In the genomic region with DNA sequence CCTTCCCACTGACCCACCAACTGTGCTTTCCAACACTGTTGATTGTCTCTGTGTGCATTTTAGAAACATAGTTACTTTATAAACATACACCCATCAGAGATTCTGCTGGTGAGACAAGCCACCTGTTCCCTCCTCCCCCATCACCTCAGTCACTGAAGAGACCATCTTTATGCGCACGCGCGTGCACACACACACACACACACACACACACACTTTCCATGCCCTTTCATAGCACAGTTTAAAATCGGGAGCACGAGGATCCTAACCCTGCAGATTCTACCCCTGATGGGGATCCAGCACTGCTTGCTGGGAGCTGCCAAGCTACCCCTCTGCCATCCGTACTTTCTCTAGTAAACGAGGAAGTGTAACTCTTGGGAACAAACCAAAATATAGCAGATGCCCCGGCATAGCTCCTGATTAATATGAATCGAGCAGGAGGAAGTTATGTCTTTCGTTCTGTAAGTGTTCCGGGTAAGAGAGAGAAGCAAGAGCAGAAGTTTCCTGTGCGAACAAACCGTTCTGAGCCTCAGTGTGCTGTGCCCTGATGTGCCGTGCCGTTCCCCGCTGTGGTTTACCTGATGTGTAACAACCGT, we compare ENCODE assay signal across 10 mouse cellular contexts.
DNase-seq lines count a peak whose midpoint lies in the region; ATAC-seq lines count a peak whose summit lies in the region.
"Had no signal": no experiment of that assay in that cellular context is flagged by ENCODE, and none has a peak within 500 bp of the region (broad histone marks: within the 10 kb centered on the region; RNA-seq: fewer than 3 reads in every experiment).

No protein-coding gene starts in this region.

- DNase-seq in embryonic facial prominence, embryonic 10.5 days (ENCODE audit: low spot score) = no peak
- DNase-seq in CD4-positive helper T cell, adult 2 months (ENCODE audit: low read depth, low spot score) = peak; percentile 75
- peak; percentile 33 for DNase-seq in layer of hippocampus, adult 9-10 months (ENCODE audit: low spot score)
- peak; percentile 78 for DNase-seq in naive thymus-derived CD4-positive, alpha-beta T cell, adult 2 months (ENCODE audit: low read depth)
- no peak for DNase-seq in urinary bladder, postnatal 14 days (ENCODE audit: low spot score)
- no peak for DNase-seq in cerebellum, postnatal 25 days
- no peak for DNase-seq in urinary bladder, postnatal 36 days (ENCODE audit: low spot score in 2 of 2)
- DNase-seq: liver, embryonic 13.5 days had no signal

- no peak overlapping the region for H3K9ac ChIP-seq in embryonic facial prominence, embryonic 13.5 days
- H3K9ac ChIP-seq: liver, embryonic 13.5 days had no signal

- no peaks in the 10 kb centered on the region for H3K9me3 ChIP-seq in embryonic facial prominence, embryonic 13.5 days
- no peaks in the 10 kb centered on the region for H3K9me3 ChIP-seq in embryonic facial prominence, embryonic 10.5 days
- H3K9me3 ChIP-seq: hindbrain, embryonic 10.5 days; liver, embryonic 13.5 days had no signal

- H3K27ac ChIP-seq in embryonic facial prominence, embryonic 13.5 days = peak overlapping the region; percentile 39; the same call in 1 of the 2 replicates
- no peak overlapping the region; the same call in 1 of the 2 replicates for H3K27ac ChIP-seq in embryonic facial prominence, embryonic 10.5 days (replicated peaks)
- H3K27ac ChIP-seq: hindbrain, embryonic 10.5 days; liver, embryonic 13.5 days had no signal

- 69% methylated on average over 18 of the region's 18 CpGs for WGBS in embryonic facial prominence, embryonic 13.5 days
- 91% methylated on average over 18 of the region's 18 CpGs for WGBS in embryonic facial prominence, embryonic 10.5 days

- peak overlapping the region; percentile 21 for H3K4me2 ChIP-seq in embryonic facial prominence, embryonic 13.5 days
- H3K4me2 ChIP-seq: liver, embryonic 13.5 days had no signal

- ATAC-seq in embryonic facial prominence, embryonic 13.5 days (ENCODE audit: insufficient number of reproducible peaks, insufficient read depth, low FRiP score, low TSS enrichment, low read depth) = no peak

- H3K36me3 ChIP-seq in embryonic facial prominence, embryonic 13.5 days = no peaks in the 10 kb centered on the region
- no peaks in the 10 kb centered on the region for H3K36me3 ChIP-seq in embryonic facial prominence, embryonic 10.5 days (replicated peaks)
- H3K36me3 ChIP-seq: hindbrain, embryonic 10.5 days; liver, embryonic 13.5 days had no signal

- peaks cover 29% of the 10 kb centered on the region for H3K4me1 ChIP-seq in embryonic facial prominence, embryonic 13.5 days
- H3K4me1 ChIP-seq in embryonic facial prominence, embryonic 10.5 days = peaks cover 25% of the 10 kb centered on the region
- H3K4me1 ChIP-seq: liver, embryonic 13.5 days had no signal

- no peak overlapping the region for H3K4me3 ChIP-seq in embryonic facial prominence, embryonic 13.5 days
- no peak overlapping the region for H3K4me3 ChIP-seq in embryonic facial prominence, embryonic 10.5 days
- H3K4me3 ChIP-seq: hindbrain, embryonic 10.5 days; liver, embryonic 13.5 days had no signal

- H3K27me3 ChIP-seq in embryonic facial prominence, embryonic 13.5 days = no peaks in the 10 kb centered on the region; the same call in 1 of the 2 replicates
- no peaks in the 10 kb centered on the region for H3K27me3 ChIP-seq in embryonic facial prominence, embryonic 10.5 days (replicated peaks; ENCODE audit: low read depth, poor library complexity, severe bottlenecking)
- H3K27me3 ChIP-seq: liver, embryonic 13.5 days had no signal

Comparison
In these comparisons a context has a peak if more than half of its experiments do, and no peak if none do; other contexts are left out.
1. DNase-seq: peak in CD4-positive helper T cell, adult 2 months (single experiment), layer of hippocampus, adult 9-10 months (single experiment) and naive thymus-derived CD4-positive, alpha-beta T cell, adult 2 months (single experiment); none in embryonic facial prominence, embryonic 10.5 days (single experiment), urinary bladder, postnatal 14 days (single experiment), cerebellum, postnatal 25 days (0 of 2) and urinary bladder, postnatal 36 days (0 of 2).